Mouse (Mus musculus): Measurements from ENCODE around the gene 4833423E24Rik. TPM values are rescaled to one million over a fixed set of nuclear protein-coding genes. Genes with fewer than 3 reads are reported as not detected.

4833423E24Rik gene
- polyA plus RNA-seq (2014; fragmentation: Nextera tagmentation; extraction: Ambion mirVana) = 0.12 and 0.35 TPM in 2 replicates

DNA sequence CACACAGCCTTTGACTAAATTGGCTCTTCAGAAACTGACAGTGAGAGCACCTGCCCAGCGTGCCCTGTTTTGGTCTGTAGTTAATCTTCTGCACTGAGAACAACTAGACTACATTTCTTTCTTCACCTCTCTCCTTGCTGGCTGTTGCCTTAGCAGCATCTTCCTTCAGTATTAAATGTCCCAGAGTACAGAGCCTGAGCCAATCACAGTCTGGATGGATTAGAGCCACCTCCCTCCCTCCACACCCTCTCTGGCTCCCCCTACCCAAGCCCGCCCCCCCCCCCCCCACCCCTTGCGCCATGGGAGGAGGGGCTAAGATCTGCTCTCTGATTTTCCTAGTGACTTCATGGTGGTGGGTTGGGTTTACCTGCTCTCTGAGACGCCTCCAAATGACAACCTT is at the start of gene 4833423E24Rik:
4833423E24Rik (minus strand) TSS at position 146 of the 400 bp plus-strand sequence.
- 45% methylated on average over 3 of the region's 4 CpGs for WGBS
- H3K4me2 ChIP-seq (ENCODE audit: low read depth, low read length) = no peak within 1 kb of the TSS
- no peaks in the 10 kb centered on the region for H3K9me3 ChIP-seq (ENCODE audit: control insufficient read depth, low read length)
- no peaks in the 10 kb centered on the region for H3K4me1 ChIP-seq (ENCODE audit: control insufficient read depth, insufficient read depth, low read length)
- no peak within 1 kb of the TSS for H3K27ac ChIP-seq (ENCODE audit: low read depth, low read length)
- no peak within 1 kb of the TSS for H3K9ac ChIP-seq (replicated peaks; ENCODE audit: low read depth, low read length)
- no peaks in the 10 kb centered on the region for H3K36me3 ChIP-seq (ENCODE audit: control insufficient read depth, insufficient read depth, low read length)
- no peaks in the 10 kb centered on the region for H3K27me3 ChIP-seq (ENCODE audit: control insufficient read depth, insufficient read depth, low read length)
- no peak for ATAC-seq (ENCODE audit: low read depth)
- H3K4me3 ChIP-seq (ENCODE audit: low read depth, low read length) = no peak within 1 kb of the TSS

DNA sequence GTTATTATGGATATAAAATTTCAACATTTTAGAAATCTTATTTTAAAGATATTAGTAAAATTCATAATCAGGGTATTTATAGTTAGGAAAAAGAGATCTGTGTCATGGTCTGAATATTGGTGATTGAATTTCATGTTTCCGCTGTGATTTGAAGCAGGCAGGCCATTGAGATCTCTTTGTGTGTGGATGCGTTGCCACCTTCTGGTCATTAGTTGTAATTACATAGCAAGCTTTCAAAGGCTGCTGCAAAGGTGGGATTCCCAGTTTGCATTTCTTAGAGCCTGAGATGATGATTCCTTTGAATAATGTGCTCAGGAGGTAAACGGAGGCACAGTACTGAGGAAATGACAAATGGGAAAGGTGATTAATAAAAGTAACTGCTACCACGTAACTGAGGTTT is 42.4 kb upstream of the 4833423E24Rik start:
- no peaks in the 10 kb centered on the region for H3K9me3 ChIP-seq (ENCODE audit: control insufficient read depth, low read length)
- H3K4me3 ChIP-seq (ENCODE audit: low read depth, low read length) = no peak overlapping the region
- no peak overlapping the region for H3K27ac ChIP-seq (ENCODE audit: low read depth, low read length)
- WGBS = 23% methylated on average over 4 of the region's 4 CpGs
- H3K36me3 ChIP-seq (ENCODE audit: control insufficient read depth, insufficient read depth, low read length) = no peaks in the 10 kb centered on the region
- no peak overlapping the region for H3K4me2 ChIP-seq (ENCODE audit: low read depth, low read length)
- no peak overlapping the region for H3K9ac ChIP-seq (replicated peaks; ENCODE audit: low read depth, low read length)
- no peaks in the 10 kb centered on the region for H3K27me3 ChIP-seq (ENCODE audit: control insufficient read depth, insufficient read depth, low read length)
- ATAC-seq (ENCODE audit: low read depth) = peak; percentile 88
- H3K4me1 ChIP-seq (ENCODE audit: control insufficient read depth, insufficient read depth, low read length) = no peaks in the 10 kb centered on the region

- H3K27ac ChIP-seq (ENCODE audit: low read depth, low read length) = no peak overlapping the region
- no peak for ATAC-seq (ENCODE audit: low read depth)
- H3K27me3 ChIP-seq (ENCODE audit: control insufficient read depth, insufficient read depth, low read length) = no peaks in the 10 kb centered on the region
- no peak overlapping the region for H3K4me3 ChIP-seq (ENCODE audit: low read depth, low read length)
- H3K9ac ChIP-seq (replicated peaks; ENCODE audit: low read depth, low read length) = no peak overlapping the region
- WGBS = 76% methylated on average over 4 of the region's 4 CpGs
- H3K4me2 ChIP-seq (ENCODE audit: low read depth, low read length) = no peak overlapping the region
- H3K9me3 ChIP-seq (ENCODE audit: control insufficient read depth, low read length) = no peaks in the 10 kb centered on the region
- H3K36me3 ChIP-seq (ENCODE audit: control insufficient read depth, insufficient read depth, low read length) = no peaks in the 10 kb centered on the region
- H3K4me1 ChIP-seq (ENCODE audit: control insufficient read depth, insufficient read depth, low read length) = no peaks in the 10 kb centered on the region
These were observed 41.4 kb upstream of the 4833423E24Rik start for GRCm38 (mm10) chr2:85560226-85560625.

- Histone ChIP-seq H3K4me2 (ENCODE audit: low read depth, low read length) (no peak overlapping the region), H3K36me3 (ENCODE audit: control insufficient read depth, insufficient read depth, low read length) (no peaks in the 10 kb centered on the region), H3K9me3 (ENCODE audit: control insufficient read depth, low read length) (no peaks in the 10 kb centered on the region), H3K9ac (replicated peaks; ENCODE audit: low read depth, low read length) (no peak overlapping the region), H3K4me3 (ENCODE audit: low read depth, low read length) (no peak overlapping the region), H3K27me3 (ENCODE audit: control insufficient read depth, insufficient read depth, low read length) (no peaks in the 10 kb centered on the region), H3K4me1 (ENCODE audit: control insufficient read depth, insufficient read depth, low read length) (no peaks in the 10 kb centered on the region), H3K27ac (ENCODE audit: low read depth, low read length) (no peak overlapping the region)
- WGBS = 77% methylated on average over 1 of the region's 1 CpGs
- ATAC-seq (ENCODE audit: low read depth) = no peak
These were observed 36.0 kb upstream of the 4833423E24Rik start for GRCm38 (mm10) chr2:85554806-85555205.

- H3K36me3 ChIP-seq (ENCODE audit: control insufficient read depth, insufficient read depth, low read length) = no peaks in the 10 kb centered on the region
- H3K4me2 ChIP-seq (ENCODE audit: low read depth, low read length) = no peak overlapping the region
- H3K4me1 ChIP-seq (ENCODE audit: control insufficient read depth, insufficient read depth, low read length) = no peaks in the 10 kb centered on the region
- ATAC-seq (ENCODE audit: low read depth) = no peak
- H3K4me3 ChIP-seq (ENCODE audit: low read depth, low read length) = no peak overlapping the region
- WGBS = 94% methylated on average over 1 of the region's 1 CpGs
- no peak overlapping the region for H3K9ac ChIP-seq (replicated peaks; ENCODE audit: low read depth, low read length)
- no peaks in the 10 kb centered on the region for H3K9me3 ChIP-seq (ENCODE audit: control insufficient read depth, low read length)
- no peaks in the 10 kb centered on the region for H3K27me3 ChIP-seq (ENCODE audit: control insufficient read depth, insufficient read depth, low read length)
- H3K27ac ChIP-seq (ENCODE audit: low read depth, low read length) = no peak overlapping the region
These were observed 15.1 kb upstream of the 4833423E24Rik start for GRCm38 (mm10) chr2:85533934-85534333.

- Histone ChIP-seq H3K4me3 (ENCODE audit: low read depth, low read length) (no peak overlapping the region), H3K9me3 (ENCODE audit: control insufficient read depth, low read length) (no peaks in the 10 kb centered on the region), H3K4me1 (ENCODE audit: control insufficient read depth, insufficient read depth, low read length) (no peaks in the 10 kb centered on the region), H3K4me2 (ENCODE audit: low read depth, low read length) (no peak overlapping the region), H3K27ac (ENCODE audit: low read depth, low read length) (no peak overlapping the region), H3K9ac (replicated peaks; ENCODE audit: low read depth, low read length) (no peak overlapping the region), H3K36me3 (ENCODE audit: control insufficient read depth, insufficient read depth, low read length) (no peaks in the 10 kb centered on the region), H3K27me3 (ENCODE audit: control insufficient read depth, insufficient read depth, low read length) (no peaks in the 10 kb centered on the region)
- 88% methylated on average over 2 of the region's 2 CpGs for WGBS
- no peak for ATAC-seq (ENCODE audit: low read depth)
These were observed 13.4 kb upstream of the 4833423E24Rik start for GRCm38 (mm10) chr2:85532082-85532778.

GRCm38 (mm10) chr2:85522859-85523489 is 4.2 kb upstream of the 4833423E24Rik start:
- H3K4me1 ChIP-seq (ENCODE audit: control insufficient read depth, insufficient read depth, low read length) = no peaks in the 10 kb centered on the region
- no peaks in the 10 kb centered on the region for H3K27me3 ChIP-seq (ENCODE audit: control insufficient read depth, insufficient read depth, low read length)
- no peak overlapping the region for H3K27ac ChIP-seq (ENCODE audit: low read depth, low read length)
- no peak overlapping the region for H3K4me2 ChIP-seq (ENCODE audit: low read depth, low read length)
- no peak for ATAC-seq (ENCODE audit: low read depth)
- no peaks in the 10 kb centered on the region for H3K36me3 ChIP-seq (ENCODE audit: control insufficient read depth, insufficient read depth, low read length)
- H3K9me3 ChIP-seq (ENCODE audit: control insufficient read depth, low read length) = no peaks in the 10 kb centered on the region
- no peak overlapping the region for H3K9ac ChIP-seq (replicated peaks; ENCODE audit: low read depth, low read length)
- H3K4me3 ChIP-seq (ENCODE audit: low read depth, low read length) = no peak overlapping the region
- WGBS = 89% methylated on average over 2 of the region's 2 CpGs

GRCm38 (mm10) chr2:85518292-85518691 is 532 bp downstream of the 4833423E24Rik start:
- Histone ChIP-seq H3K9ac (replicated peaks; ENCODE audit: low read depth, low read length) (no peak overlapping the region), H3K36me3 (ENCODE audit: control insufficient read depth, insufficient read depth, low read length) (no peaks in the 10 kb centered on the region), H3K4me3 (ENCODE audit: low read depth, low read length) (no peak overlapping the region), H3K4me1 (ENCODE audit: control insufficient read depth, insufficient read depth, low read length) (no peaks in the 10 kb centered on the region), H3K27ac (ENCODE audit: low read depth, low read length) (no peak overlapping the region), H3K4me2 (ENCODE audit: low read depth, low read length) (no peak overlapping the region), H3K9me3 (ENCODE audit: control insufficient read depth, low read length) (no peaks in the 10 kb centered on the region), H3K27me3 (ENCODE audit: control insufficient read depth, insufficient read depth, low read length) (no peaks in the 10 kb centered on the region)
- no peak for ATAC-seq (ENCODE audit: low read depth)
- whole genome bisulfite sequencing = 90% methylated on average over 10 of the region's 10 CpGs

- no peaks in the 10 kb centered on the region for H3K27me3 ChIP-seq (ENCODE audit: control insufficient read depth, insufficient read depth, low read length)
- no peak overlapping the region for H3K9ac ChIP-seq (replicated peaks; ENCODE audit: low read depth, low read length)
- no peaks in the 10 kb centered on the region for H3K36me3 ChIP-seq (ENCODE audit: control insufficient read depth, insufficient read depth, low read length)
- H3K4me2 ChIP-seq (ENCODE audit: low read depth, low read length) = no peak overlapping the region
- WGBS = 84% methylated on average over 3 of the region's 3 CpGs
- no peak for ATAC-seq (ENCODE audit: low read depth)
- H3K4me3 ChIP-seq (ENCODE audit: low read depth, low read length) = no peak overlapping the region
- H3K4me1 ChIP-seq (ENCODE audit: control insufficient read depth, insufficient read depth, low read length) = no peaks in the 10 kb centered on the region
- no peaks in the 10 kb centered on the region for H3K9me3 ChIP-seq (ENCODE audit: control insufficient read depth, low read length)
- H3K27ac ChIP-seq (ENCODE audit: low read depth, low read length) = no peak overlapping the region
These were observed 8.4 kb downstream of the 4833423E24Rik start for GRCm38 (mm10) chr2:85510376-85510775.
